Mouse (Mus musculus) spleen, adult 2 months (tissue): ENCODE results near the gene Lcmt1.

ENCODE experiments used
- CTCF ChIP-seq: fragments of 200-500 bp; IDR thresholded peaks from 2 replicates; pipeline ENCODE4 v1.5.1; 2011; ENCODE audit warnings: mild to moderate bottlenecking, inconsistent platforms; ENCODE audit not compliant: insufficient read depth, insufficient read length, insufficient replicate concordance; ENCODE audit errors: extremely low read depth
- POLR2A ChIP-seq: fragments of 200-500 bp; IDR thresholded peaks from 2 replicates; pipeline ENCODE4 v1.6.1; 2011; ENCODE audit warnings: low read depth, low read length, inconsistent platforms

GRCm38 (mm10) chr7:123371501-123371900 lies 1.9 kb downstream of the Lcmt1 start:
- TF ChIP-seq CTCF (no peak), POLR2A (no peak)
